Mouse (Mus musculus) kidney, postnatal 10 days (tissue): ENCODE measurements at regions not wholly inside any gene's neighbourhood (a gene's known extent, or its start where the extent isn't known, plus 50 kb on each side); places are given as distances from the start of the nearest gene placed in this dataset.

Source experiments
- DNase-seq: peaks from one replicate; pipeline ENCODE4 v3.0.0; 2021; ENCODE audit warnings: mixed read lengths

DNA sequence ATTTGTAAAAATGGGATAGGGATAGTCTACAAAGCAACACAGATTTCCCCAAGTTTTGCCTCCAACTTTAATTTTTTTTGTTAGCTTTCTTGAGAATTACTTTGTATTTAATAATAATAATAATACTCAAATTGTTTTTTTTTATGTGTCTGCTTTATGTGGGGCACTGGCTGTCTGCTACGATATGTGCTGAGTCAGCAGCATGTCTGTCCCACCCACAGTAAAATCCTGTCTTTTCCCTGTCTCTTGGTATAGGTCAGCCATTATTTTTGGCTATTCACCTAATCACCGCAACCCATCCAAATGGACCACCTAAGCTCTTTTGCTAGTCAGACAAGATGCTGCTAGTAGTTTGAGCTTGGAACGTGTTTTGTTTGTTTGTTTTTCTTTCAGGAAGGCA, 473.0 kb downstream of the Hs3st4 start:
- no peak for DNase-seq

- no peak for DNase-seq
Measured at GRCm38 (mm10) chr7:124487326-124487725, 504.7 kb downstream of the Hs3st4 start.

GRCm38 (mm10) chr7:124491109-124491793, 508.6 kb downstream of the Hs3st4 start:
- DNase-seq: peak; percentile 75

DNA sequence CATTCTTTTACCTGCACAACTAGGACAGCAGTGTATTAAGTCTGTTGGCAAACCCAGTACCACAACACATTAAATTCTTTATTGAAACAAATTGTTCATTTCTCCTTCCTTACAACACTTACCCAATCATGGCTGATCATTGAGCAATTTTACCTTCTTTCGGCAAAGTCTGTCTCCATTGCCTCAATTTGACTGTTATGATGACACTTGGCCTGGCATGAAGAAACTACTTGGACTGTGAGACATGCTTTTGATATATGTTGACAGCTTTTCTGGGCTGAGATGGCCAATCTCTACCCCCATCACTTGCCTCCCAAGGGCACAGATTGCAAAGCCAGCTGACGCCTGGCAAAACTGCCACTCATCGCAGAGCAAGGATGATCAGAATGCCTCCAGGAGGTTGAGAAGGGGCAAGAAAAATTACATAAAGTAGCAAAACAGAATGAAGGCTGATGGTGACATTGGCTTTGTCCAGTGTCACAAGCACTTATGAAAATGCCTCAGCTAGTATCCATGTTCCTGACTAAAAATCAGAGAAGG, 509.3 kb downstream of the Hs3st4 start:
- DNase-seq: no peak

GRCm38 (mm10) chr7:124500636-124501035, 518.0 kb downstream of the Hs3st4 start:
- DNase-seq: no peak

DNA sequence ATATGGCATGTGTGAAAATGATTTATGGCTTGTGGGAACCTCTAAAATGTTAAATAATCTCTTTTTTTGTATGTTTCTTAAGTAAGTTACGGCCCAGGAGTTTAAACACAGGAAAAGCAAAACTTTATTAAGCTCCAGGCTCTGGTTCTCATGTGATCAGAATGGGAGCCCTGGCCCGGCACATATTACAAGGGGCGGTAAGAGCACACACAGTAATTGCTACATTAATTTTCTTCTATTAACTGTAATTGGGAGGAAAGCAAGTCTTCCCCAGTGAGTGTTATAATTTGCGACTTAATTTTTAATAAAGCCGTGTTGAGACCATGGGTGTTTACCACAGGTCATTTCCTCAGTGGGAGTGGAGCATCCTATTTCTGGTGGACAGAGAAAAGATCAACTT, 520.1 kb downstream of the Hs3st4 start:
- no peak for DNase-seq

DNA sequence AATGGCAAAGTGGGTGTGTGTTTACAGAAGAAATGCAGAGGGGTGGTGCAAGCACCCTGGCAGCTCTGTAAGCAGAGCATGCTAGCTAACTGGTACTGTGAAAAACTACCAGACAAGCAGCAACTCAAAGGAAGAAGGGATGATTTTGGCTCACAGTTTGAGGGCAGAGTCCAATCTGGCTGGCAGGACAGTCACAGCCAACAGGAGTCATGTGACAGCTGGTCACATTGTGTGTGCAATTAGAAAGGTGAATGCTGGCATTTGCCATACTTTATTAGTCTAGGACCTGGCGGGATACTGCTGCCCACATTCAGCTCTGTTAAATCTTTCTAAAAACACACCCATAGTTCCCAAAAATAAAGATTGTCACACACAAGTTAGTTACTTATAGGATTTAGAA, 566.4 kb downstream of the Hs3st4 start:
- peak; percentile 15 for DNase-seq

- no peak for DNase-seq
Measured at GRCm38 (mm10) chr7:124557213-124557612, 574.5 kb downstream of the Hs3st4 start.

DNA sequence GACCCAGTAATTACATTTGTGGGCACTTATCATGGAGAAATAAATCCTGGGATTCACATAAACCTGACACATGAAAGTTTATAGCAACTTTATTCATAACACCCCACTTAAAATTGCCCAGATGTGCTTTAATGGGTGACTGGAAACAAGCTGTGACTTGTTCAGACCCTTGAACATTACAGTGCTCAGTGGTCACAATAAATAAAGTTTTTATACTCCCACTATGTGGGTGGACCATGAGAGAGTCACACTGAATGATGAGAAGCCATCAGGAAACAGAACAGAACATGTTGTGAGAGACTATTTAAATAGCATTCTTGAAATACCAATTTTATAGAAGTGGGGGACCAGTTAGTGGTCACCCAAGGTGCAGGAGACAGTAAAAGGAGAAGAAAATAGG, 588.1 kb downstream of the Hs3st4 start:
- no peak for DNase-seq

GRCm38 (mm10) chr7:124573666-124574065, 591.0 kb downstream of the Hs3st4 start:
- no peak for DNase-seq

DNA sequence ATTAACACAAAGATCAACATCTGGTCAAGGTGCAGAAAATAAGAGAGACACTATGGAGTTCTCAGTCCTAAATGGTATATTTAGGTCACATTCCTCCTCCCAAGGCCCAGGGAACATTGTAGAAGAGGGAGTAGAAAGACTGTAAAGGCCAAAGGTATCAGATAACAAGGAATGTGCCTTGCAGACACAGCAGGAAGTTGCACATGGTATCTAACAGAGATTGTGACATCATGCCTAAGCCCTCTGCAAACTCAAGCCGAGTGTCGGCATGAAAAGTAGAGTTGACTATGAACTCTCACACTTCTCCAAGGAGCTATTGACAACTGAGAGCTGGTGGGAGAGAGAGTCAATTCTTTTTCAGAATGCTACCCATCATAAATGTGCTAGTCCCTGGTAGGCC, 598.7 kb downstream of the Hs3st4 start:
- no peak for DNase-seq

DNA sequence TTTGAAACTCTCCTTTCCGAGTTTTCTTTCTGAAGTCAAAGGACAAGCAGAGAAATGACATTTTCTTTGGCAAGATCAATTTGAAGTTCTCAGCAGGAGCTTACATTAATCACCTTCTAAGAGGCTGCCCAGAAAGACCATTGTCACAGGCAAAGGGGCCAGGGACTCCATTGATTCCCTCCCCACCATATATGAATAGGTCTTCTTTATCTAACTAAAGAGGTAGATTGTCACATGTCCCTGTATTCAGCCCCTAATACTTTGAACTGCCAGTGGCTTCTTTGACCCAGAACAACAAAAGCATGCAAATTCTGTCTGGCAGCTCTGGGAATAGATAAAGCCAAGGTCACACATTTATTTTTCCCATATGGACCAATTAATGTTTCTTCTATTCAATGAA, 602.6 kb downstream of the Hs3st4 start:
- DNase-seq: no peak

- DNase-seq: no peak
Measured at GRCm38 (mm10) chr7:124591369-124591768, 608.7 kb downstream of the Hs3st4 start.

GRCm38 (mm10) chr7:124593462-124593861, 610.8 kb downstream of the Hs3st4 start:
- DNase-seq: peak; percentile 18

DNA sequence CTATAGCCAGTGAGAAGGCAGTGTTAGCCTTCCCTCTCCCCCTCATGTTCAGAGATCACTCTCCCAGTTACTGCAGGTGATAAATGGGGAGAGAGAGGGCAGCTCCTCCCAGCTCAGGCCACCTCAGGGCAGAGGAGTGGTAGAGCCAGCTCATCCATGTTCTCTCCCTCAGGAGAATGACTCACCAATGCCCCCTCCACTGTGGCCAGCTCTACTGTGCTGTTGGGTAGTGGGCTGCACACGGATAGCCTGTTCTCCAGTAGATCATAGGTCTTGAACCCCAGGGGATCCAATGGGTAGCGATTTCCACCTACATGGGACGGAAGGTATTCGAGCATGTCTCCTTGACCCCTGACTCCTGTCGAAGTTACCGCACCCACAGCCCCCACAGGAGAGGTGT, 618.1 kb downstream of the Hs3st4 start:
- DNase-seq: no peak

DNA sequence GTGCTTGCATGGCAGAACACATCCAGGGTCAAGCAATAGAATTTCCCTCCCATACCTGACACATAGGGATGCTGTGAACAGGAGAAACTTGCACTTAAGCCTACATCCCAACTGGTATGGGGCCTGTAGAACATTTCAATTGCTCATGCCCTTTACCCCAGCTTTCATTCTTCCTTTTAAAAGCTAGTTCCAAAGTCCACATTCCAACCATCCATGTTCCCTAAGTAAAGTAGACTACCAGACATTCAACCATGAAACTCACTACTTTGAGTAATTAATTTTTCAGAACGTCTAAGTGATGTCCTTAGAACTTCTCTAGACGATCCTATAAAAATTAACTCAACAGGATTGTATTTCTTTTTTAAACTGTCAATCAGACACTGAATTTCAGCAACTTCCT, 621.9 kb downstream of the Hs3st4 start:
- DNase-seq: no peak

DNA sequence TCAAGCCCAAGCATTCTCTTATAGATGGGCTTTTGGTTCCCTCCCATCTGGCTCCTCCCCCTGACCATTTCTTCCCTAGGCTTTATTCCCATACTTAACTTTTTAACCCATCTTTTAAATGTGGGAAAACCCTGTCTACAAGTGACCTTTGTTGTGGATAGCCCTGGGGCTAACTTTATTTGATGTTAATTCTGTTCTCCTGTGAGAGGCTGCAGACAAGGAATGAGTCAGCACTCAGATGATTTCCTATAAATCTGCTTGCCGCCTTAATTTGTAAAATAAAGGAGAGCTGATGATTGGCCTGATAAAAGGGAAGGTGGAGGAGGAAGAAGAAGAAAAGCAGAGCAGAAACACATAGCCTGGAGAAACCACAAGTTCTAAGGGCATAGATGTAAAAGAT, 623.3 kb downstream of the Hs3st4 start:
- DNase-seq: no peak

GRCm38 (mm10) chr7:124607061-124607460, 624.4 kb downstream of the Hs3st4 start:
- DNase-seq: no peak

GRCm38 (mm10) chr7:124610437-124610836, 627.8 kb downstream of the Hs3st4 start:
- DNase-seq: no peak

DNA sequence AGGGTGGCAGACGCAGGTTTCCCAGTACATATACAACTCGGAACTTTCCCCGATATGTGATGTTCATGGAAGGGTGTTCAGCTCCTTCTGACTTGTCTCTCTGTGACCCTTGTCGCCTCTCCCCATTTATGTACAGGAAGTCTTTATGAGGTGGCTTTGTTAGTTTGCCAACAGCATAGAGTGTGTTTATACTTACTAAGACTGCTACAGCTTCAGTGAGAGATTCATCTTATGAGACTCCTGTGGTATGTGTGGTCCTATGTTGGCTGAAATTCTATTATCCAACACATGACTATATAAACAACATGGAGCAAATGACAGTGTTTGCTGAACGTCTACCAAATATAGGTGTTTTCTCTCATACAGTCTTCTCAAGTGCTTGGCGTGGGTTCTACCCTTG, 664.5 kb downstream of the Hs3st4 start:
- DNase-seq: no peak

DNA sequence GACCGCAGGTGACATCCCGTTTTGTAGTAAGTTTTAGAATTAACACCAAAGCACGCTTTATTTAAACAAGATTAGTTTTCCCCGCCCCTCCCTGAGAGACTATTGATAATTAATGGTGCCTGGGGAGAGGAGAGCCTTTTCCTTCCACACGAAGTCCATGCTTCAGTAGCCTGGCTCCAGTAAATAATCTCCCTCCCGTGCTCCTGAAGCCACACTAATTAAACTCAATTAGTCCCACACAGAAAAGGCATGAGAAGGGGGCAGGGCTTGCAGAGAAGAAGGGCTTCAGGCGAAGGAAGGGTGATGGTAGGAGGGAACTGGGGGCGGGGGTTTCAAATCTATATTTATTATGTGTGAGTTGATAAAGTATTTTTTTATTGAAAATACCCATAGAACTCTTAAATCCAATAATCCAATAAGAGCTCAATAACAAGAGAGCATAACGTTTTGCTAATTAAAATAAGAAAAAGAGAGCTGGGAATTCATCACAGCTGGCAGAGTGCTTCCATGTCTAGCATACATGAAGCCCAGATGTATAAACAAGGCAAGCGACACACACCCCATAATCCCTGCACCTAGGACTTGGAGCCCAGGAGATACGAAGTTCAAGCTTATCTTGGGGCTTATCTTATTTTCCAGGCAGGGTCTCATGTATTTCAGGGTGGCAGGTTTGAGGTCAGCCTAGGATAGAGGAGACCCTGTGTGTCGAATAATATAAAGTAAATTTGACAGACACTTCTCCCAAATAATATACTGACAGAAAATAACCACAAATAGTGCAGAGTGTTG, 684.7 kb downstream of the Hs3st4 start:
- DNase-seq: no peak

- no peak for DNase-seq
Measured at GRCm38 (mm10) chr7:124668058-124668457, 685.4 kb downstream of the Hs3st4 start.

- no peak for DNase-seq
Measured at GRCm38 (mm10) chr7:124670477-124670876, 687.8 kb downstream of the Hs3st4 start.

- DNase-seq: no peak
Measured at GRCm38 (mm10) chr7:124671117-124671516, 688.4 kb downstream of the Hs3st4 start.
